Mouse (Mus musculus): ENCODE results near the gene AI464131. TPM values are rescaled to one million over a fixed set of nuclear protein-coding genes. Genes with fewer than 3 reads are reported as not detected.

Gene AI464131
- polyA plus RNA-seq, 1 experiment, result not detected

DNA sequence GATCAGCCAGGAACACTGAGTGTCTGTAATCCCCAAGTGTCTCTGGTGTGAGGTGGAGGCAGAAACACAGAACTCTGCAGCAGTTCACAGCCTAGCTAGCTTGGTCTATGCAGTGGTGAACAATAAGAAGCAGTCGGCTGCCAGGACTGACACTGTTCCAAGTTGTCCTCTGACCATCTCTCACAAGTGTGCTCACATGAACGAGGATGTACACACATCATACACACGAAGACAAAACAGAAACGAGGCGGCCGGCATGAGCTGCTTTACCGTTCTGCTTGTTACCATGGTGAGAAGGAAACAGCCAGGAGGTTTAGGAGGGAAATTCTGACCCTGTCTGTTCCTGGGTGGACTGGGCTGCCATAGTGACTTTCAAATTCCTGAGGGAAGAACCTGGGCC lies 23.7 kb upstream of the AI464131 start:
- Histone ChIP-seq H3K4me1 (ENCODE audit: control insufficient read depth, insufficient read depth, low read length) (no peaks in the 10 kb centered on the region), H3K4me3 (replicated peaks; ENCODE audit: control insufficient read depth, low read depth, low read length) (no peak overlapping the region), H3K27ac (ENCODE audit: control insufficient read depth, insufficient read depth, low read depth, low read length, poor library complexity) (no peak overlapping the region)
- TF ChIP-seq POLR2A (IDR thresholded peaks at IDR 0.05; ENCODE audit: borderline replicate concordance, control insufficient read depth, low read depth, low read length) (no peak), CTCF (IDR thresholded peaks at IDR 0.05; ENCODE audit: control insufficient read depth, insufficient read depth, low read length) (no peak)
- WGBS, result 83% methylated on average over 7 of the region's 7 CpGs

DNA sequence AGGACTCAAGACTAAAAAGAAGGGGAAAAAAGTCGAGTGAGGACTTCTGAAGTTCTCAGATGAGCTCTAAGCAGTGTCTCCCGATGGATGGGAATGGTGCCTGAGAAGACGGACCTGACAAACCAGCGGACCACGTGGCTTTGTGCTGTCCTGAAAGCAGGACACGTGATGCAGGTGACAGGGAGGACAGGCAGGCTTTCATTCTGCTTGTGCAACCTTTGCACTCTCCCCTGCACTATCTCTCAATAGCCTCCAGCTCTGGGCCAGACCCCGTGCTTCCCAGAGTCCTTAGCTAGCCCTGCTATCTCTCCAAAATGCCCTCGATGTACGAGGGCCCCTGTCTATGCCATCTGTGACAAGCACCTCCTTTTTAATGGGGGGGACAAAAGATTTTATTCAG lies 22.0 kb upstream of the AI464131 start:
- Histone ChIP-seq H3K27ac (ENCODE audit: control insufficient read depth, insufficient read depth, low read depth, low read length, poor library complexity) (no peak overlapping the region), H3K4me3 (replicated peaks; ENCODE audit: control insufficient read depth, low read depth, low read length) (no peak overlapping the region), H3K4me1 (ENCODE audit: control insufficient read depth, insufficient read depth, low read length) (no peaks in the 10 kb centered on the region)
- 69% methylated on average over 9 of the region's 9 CpGs for WGBS
- no peak for TF ChIP-seq CTCF (IDR thresholded peaks at IDR 0.05; ENCODE audit: control insufficient read depth, insufficient read depth, low read length)
- TF ChIP-seq POLR2A (IDR thresholded peaks at IDR 0.05; ENCODE audit: borderline replicate concordance, control insufficient read depth, low read depth, low read length), result no peak

DNA sequence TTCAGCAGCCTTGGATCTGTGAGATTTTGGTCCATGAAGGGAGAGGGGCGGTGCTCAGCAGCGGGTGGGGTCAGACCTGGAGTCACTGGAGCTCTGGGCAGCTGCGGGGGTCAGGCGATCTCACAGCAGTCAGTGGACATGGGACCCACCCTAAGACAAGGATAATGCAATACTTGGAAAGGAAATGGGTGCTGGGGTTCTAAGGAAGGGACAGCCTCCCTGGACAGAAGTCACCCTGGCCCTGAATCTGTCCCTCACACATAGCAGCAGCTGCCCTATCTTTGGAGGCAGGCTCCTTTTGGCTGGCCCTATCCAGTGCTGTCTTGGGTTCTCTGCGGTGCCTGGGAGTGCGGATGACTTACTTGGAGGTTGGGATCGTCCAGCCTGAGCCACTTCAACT lies 21.0 kb upstream of the AI464131 start:
- 78% methylated on average over 7 of the region's 7 CpGs for WGBS
- no peak overlapping the region for H3K4me3 ChIP-seq (replicated peaks; ENCODE audit: control insufficient read depth, low read depth, low read length)
- no peak overlapping the region for H3K27ac ChIP-seq (ENCODE audit: control insufficient read depth, insufficient read depth, low read depth, low read length, poor library complexity)
- TF ChIP-seq CTCF (IDR thresholded peaks at IDR 0.05; ENCODE audit: control insufficient read depth, insufficient read depth, low read length), result no peak
- no peak for TF ChIP-seq POLR2A (IDR thresholded peaks at IDR 0.05; ENCODE audit: borderline replicate concordance, control insufficient read depth, low read depth, low read length)
- no peaks in the 10 kb centered on the region for H3K4me1 ChIP-seq (ENCODE audit: control insufficient read depth, insufficient read depth, low read length)

DNA sequence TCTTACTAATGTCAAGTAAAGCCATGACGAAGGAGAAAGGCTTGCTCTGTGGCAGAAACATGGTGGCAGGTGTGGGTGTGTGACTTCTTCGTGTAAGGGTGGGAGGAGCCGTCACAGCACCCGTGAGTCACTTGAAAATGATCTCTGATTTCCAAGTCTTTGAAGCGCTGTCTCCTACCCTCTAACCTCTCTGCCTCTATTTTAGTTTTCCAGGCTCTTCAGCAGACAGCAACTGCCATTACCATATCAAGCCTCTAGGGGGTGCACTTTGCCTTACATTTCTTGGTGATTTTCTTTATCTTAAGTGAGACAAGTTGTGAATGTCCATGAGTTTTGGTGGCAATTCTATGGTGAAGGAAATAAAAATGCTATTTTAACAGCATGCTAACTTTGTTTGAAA lies 19.9 kb upstream of the AI464131 start:
- no peak overlapping the region for H3K27ac ChIP-seq (ENCODE audit: control insufficient read depth, insufficient read depth, low read depth, low read length, poor library complexity)
- 68% methylated on average over 5 of the region's 5 CpGs for WGBS
- no peak for TF ChIP-seq POLR2A (IDR thresholded peaks at IDR 0.05; ENCODE audit: borderline replicate concordance, control insufficient read depth, low read depth, low read length)
- no peak for TF ChIP-seq CTCF (IDR thresholded peaks at IDR 0.05; ENCODE audit: control insufficient read depth, insufficient read depth, low read length)
- H3K4me3 ChIP-seq (replicated peaks; ENCODE audit: control insufficient read depth, low read depth, low read length), result no peak overlapping the region
- no peaks in the 10 kb centered on the region for H3K4me1 ChIP-seq (ENCODE audit: control insufficient read depth, insufficient read depth, low read length)

DNA sequence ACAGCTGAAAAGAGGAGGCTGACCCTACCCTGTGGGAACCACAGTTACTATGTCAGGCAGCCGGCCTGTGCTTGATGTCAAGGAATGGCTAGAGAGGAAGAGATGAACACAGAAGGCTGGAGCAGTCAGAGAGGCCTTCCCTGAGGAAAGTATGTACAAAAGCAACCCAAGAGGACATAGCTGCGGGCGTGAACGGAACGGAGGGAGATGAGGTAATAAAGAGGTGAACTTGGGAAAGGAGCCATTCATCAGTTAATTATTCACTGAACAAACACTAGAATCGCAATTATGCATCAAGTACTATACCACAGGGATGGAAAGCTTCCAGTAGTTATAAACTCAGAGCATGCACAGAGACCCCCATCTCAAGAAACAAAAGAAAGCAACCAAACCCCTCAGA lies 19.3 kb upstream of the AI464131 start:
- Histone ChIP-seq H3K27ac (ENCODE audit: control insufficient read depth, insufficient read depth, low read depth, low read length, poor library complexity) (no peak overlapping the region), H3K4me3 (replicated peaks; ENCODE audit: control insufficient read depth, low read depth, low read length) (no peak overlapping the region), H3K4me1 (ENCODE audit: control insufficient read depth, insufficient read depth, low read length) (no peaks in the 10 kb centered on the region)
- TF ChIP-seq CTCF (IDR thresholded peaks at IDR 0.05; ENCODE audit: control insufficient read depth, insufficient read depth, low read length), result no peak
- no peak for TF ChIP-seq POLR2A (IDR thresholded peaks at IDR 0.05; ENCODE audit: borderline replicate concordance, control insufficient read depth, low read depth, low read length)
- WGBS, result 90% methylated on average over 6 of the region's 6 CpGs

DNA sequence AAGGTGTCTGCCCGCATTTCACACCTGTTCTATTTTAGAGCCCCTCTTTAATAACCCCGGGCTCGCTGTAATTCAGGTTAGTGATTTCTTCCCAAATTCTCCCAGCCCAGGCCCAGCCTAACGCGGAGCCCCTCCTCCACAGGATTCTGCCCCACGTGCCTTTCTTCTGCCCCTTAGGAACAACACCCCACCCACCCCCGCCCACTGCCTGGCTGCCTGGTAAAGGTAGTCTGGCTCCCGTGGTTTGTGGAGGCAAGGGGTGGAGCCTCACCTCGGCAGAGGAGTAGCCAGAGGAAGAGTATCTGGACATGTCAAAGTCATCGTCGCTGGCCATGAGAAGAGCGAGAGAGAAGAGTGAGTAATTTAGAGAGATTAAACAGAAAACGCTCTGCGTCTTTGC lies 17.8 kb upstream of the AI464131 start:
- no peak overlapping the region for H3K27ac ChIP-seq (ENCODE audit: control insufficient read depth, insufficient read depth, low read depth, low read length, poor library complexity)
- TF ChIP-seq CTCF (IDR thresholded peaks at IDR 0.05; ENCODE audit: control insufficient read depth, insufficient read depth, low read length), result no peak
- TF ChIP-seq POLR2A (IDR thresholded peaks at IDR 0.05; ENCODE audit: borderline replicate concordance, control insufficient read depth, low read depth, low read length), result no peak
- H3K4me1 ChIP-seq (ENCODE audit: control insufficient read depth, insufficient read depth, low read length), result no peaks in the 10 kb centered on the region
- WGBS, result 68% methylated on average over 14 of the region's 14 CpGs
- H3K4me3 ChIP-seq (replicated peaks; ENCODE audit: control insufficient read depth, low read depth, low read length), result no peak overlapping the region

DNA sequence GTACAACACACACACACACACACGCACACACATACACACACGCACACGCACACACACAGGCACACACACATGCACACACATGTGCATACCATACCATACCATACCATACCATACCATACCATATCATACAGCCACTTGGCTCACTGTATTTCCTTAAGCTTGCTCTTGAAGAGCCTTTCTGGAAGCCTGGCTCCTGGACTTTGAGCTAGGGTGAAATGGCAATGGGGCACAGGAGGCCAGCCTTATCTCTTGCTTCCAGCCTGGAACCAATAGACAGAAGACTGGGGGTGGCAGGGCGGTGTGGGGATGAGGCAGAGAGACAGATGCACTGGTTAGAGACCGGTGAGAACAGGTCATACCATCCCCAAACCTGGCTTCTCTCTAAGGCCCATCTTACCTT lies 16.3 kb upstream of the AI464131 start:
- no peak overlapping the region for H3K27ac ChIP-seq (ENCODE audit: control insufficient read depth, insufficient read depth, low read depth, low read length, poor library complexity)
- WGBS, result 94% methylated on average over 5 of the region's 5 CpGs
- TF ChIP-seq CTCF (IDR thresholded peaks at IDR 0.05; ENCODE audit: control insufficient read depth, insufficient read depth, low read length) (no peak), POLR2A (IDR thresholded peaks at IDR 0.05; ENCODE audit: borderline replicate concordance, control insufficient read depth, low read depth, low read length) (no peak)
- no peak overlapping the region for H3K4me3 ChIP-seq (replicated peaks; ENCODE audit: control insufficient read depth, low read depth, low read length)
- H3K4me1 ChIP-seq (ENCODE audit: control insufficient read depth, insufficient read depth, low read length), result no peaks in the 10 kb centered on the region

DNA sequence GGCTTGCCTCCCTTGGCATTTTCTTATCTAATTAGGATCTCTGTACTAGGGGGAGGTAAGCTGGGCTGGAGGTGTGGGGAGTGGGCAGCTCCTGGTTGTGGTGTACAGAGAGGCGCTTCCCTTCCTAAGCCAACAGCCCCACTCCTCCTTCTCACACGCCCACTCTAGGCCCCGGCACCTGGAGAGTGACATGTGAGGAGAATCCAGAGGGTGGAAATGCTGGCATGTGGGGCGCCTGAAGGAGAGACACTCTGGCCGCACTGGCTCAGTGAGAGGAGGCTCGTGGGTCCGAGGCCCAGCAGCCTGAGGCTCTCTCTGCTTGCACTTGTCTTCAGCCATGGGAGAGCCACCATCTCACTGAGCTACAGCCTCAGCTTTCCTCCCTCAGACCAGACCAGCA lies 15.5 kb upstream of the AI464131 start:
- 84% methylated on average over 7 of the region's 7 CpGs for WGBS
- no peak overlapping the region for H3K27ac ChIP-seq (ENCODE audit: control insufficient read depth, insufficient read depth, low read depth, low read length, poor library complexity)
- TF ChIP-seq CTCF (IDR thresholded peaks at IDR 0.05; ENCODE audit: control insufficient read depth, insufficient read depth, low read length), result no peak
- no peak for TF ChIP-seq POLR2A (IDR thresholded peaks at IDR 0.05; ENCODE audit: borderline replicate concordance, control insufficient read depth, low read depth, low read length)
- no peaks in the 10 kb centered on the region for H3K4me1 ChIP-seq (ENCODE audit: control insufficient read depth, insufficient read depth, low read length)
- H3K4me3 ChIP-seq (replicated peaks; ENCODE audit: control insufficient read depth, low read depth, low read length), result no peak overlapping the region

DNA sequence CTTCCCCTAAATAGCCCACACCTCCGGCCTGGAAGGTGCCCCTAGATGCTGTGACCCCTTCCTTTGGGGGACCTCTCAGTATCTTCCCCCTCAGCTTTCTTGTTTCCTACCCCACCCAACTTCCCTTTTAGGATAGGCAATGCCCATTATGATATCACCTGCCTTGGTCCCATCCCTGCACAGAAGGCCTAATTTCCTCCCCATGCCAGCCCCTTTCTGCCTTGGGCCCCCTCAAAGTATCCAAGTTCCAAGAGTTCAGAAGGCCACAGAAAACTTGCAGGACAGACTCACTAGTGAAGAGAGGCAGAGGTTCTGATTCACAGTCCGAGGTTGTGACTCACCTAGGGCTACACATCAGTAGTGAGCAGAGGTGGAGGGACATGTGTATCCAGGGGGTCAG lies 14.4 kb upstream of the AI464131 start, which contains the start of gene 1110017D15Rik:
Gene 1110017D15Rik (minus strand): TSS at position 101 of the 400 bp plus-strand sequence.
- Histone ChIP-seq H3K27ac (ENCODE audit: control insufficient read depth, insufficient read depth, low read depth, low read length, poor library complexity) (no peak within 1 kb of the TSS), H3K4me3 (replicated peaks; ENCODE audit: control insufficient read depth, low read depth, low read length) (no peak within 1 kb of the TSS), H3K4me1 (ENCODE audit: control insufficient read depth, insufficient read depth, low read length) (no peaks in the 10 kb centered on the region)
- 59% methylated on average over 2 of the region's 2 CpGs for WGBS
- no peak for TF ChIP-seq CTCF (IDR thresholded peaks at IDR 0.05; ENCODE audit: control insufficient read depth, insufficient read depth, low read length)
- TF ChIP-seq POLR2A (IDR thresholded peaks at IDR 0.05; ENCODE audit: borderline replicate concordance, control insufficient read depth, low read depth, low read length), result no peak
